Mouse (Mus musculus): ENCODE data around the gene Lcn8. TPM values are rescaled to one million over a fixed set of nuclear protein-coding genes. Genes with fewer than 3 reads are reported as not detected.

The Lcn8 gene
- polyA plus RNA-seq, 1 experiment from 2014 or later: not detected

GRCm38 (mm10) chr2:25625986-25626385 lies 26.9 kb upstream of the Lcn8 start:
- H3K9ac ChIP-seq (ENCODE audit: low read depth, low read length): no peak overlapping the region
- H3K27me3 ChIP-seq (replicated peaks; ENCODE audit: control insufficient read depth, insufficient read depth, low read length): no peaks in the 10 kb centered on the region
- no peaks in the 10 kb centered on the region for H3K36me3 ChIP-seq (ENCODE audit: control insufficient read depth, insufficient read depth, low read length)
- no peaks in the 10 kb centered on the region for H3K4me1 ChIP-seq (ENCODE audit: control insufficient read depth, insufficient read depth, low read length)
- no peak overlapping the region for H3K27ac ChIP-seq (ENCODE audit: low read length)
- WGBS: 58% methylated on average over 5 of the region's 5 CpGs
- H3K4me3 ChIP-seq (ENCODE audit: low read length): no peak overlapping the region
- ATAC-seq: no peak
- no peaks in the 10 kb centered on the region for H3K9me3 ChIP-seq (ENCODE audit: control insufficient read depth, low read length)
- H3K4me2 ChIP-seq (ENCODE audit: low read depth, low read length): no peak overlapping the region

DNA sequence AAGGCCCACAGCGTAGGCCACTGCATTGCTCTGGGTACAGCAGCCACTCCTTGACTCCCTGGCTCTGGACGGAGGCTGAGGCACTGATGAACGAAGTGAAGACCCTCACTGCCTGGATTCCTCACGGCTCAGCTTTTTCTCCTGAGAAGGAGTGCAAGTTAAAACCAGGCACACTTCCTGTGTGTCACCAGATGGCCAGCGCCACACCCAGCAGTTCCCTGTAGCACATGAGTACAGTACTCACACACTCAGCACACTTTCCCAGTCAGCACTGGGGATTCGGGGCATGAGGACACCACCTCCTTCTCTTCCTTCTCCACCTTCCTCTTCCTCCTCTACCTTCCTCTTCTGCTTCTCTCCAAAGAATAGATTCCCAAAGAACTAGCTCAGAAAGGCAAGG lies 25.1 kb upstream of the Lcn8 start, which contains the start of gene Fcna:
Gene Fcna (minus strand): TSS at position 220 of the 400 bp plus-strand sequence.
- Histone ChIP-seq H3K36me3 (ENCODE audit: control insufficient read depth, insufficient read depth, low read length) (no peaks in the 10 kb centered on the region), H3K4me2 (ENCODE audit: low read depth, low read length) (no peak within 1 kb of the TSS), H3K9me3 (ENCODE audit: control insufficient read depth, low read length) (no peaks in the 10 kb centered on the region), H3K27ac (ENCODE audit: low read length) (no peak within 1 kb of the TSS), H3K4me1 (ENCODE audit: control insufficient read depth, insufficient read depth, low read length) (no peaks in the 10 kb centered on the region), H3K27me3 (replicated peaks; ENCODE audit: control insufficient read depth, insufficient read depth, low read length) (no peaks in the 10 kb centered on the region), H3K4me3 (ENCODE audit: low read length) (no peak within 1 kb of the TSS), H3K9ac (ENCODE audit: low read depth, low read length) (no peak within 1 kb of the TSS)
- ATAC-seq: no peak
- WGBS: 71% methylated on average over 6 of the region's 6 CpGs

DNA sequence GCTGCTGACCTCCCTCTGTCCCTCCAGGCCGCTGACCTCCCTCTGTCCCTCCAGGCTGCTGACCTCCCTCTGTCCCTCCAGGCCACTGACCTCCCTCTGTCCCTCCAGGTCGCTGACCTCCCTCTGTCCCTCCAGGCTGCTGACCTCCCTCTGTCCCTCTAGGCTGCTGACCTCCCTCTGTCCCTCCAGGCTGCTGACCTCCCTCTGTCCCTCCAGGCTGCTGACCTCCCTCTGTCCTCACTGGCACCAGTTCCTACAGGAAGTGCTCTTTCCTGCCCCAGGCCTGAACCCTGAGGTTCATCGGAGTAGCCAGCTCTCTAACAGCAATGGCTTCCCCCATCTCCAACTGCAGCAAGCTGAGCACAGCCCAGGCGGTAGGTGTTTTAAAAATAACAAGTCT lies 24.2 kb upstream of the Lcn8 start:
- H3K4me1 ChIP-seq (ENCODE audit: control insufficient read depth, insufficient read depth, low read length): no peaks in the 10 kb centered on the region
- H3K36me3 ChIP-seq (ENCODE audit: control insufficient read depth, insufficient read depth, low read length): no peaks in the 10 kb centered on the region
- H3K27me3 ChIP-seq (replicated peaks; ENCODE audit: control insufficient read depth, insufficient read depth, low read length): no peaks in the 10 kb centered on the region
- no peak overlapping the region for H3K4me3 ChIP-seq (ENCODE audit: low read length)
- WGBS: 48% methylated on average over 4 of the region's 4 CpGs
- no peak for ATAC-seq
- H3K9ac ChIP-seq (ENCODE audit: low read depth, low read length): no peak overlapping the region
- no peak overlapping the region for H3K27ac ChIP-seq (ENCODE audit: low read length)
- no peak overlapping the region for H3K4me2 ChIP-seq (ENCODE audit: low read depth, low read length)
- H3K9me3 ChIP-seq (ENCODE audit: control insufficient read depth, low read length): no peaks in the 10 kb centered on the region

DNA sequence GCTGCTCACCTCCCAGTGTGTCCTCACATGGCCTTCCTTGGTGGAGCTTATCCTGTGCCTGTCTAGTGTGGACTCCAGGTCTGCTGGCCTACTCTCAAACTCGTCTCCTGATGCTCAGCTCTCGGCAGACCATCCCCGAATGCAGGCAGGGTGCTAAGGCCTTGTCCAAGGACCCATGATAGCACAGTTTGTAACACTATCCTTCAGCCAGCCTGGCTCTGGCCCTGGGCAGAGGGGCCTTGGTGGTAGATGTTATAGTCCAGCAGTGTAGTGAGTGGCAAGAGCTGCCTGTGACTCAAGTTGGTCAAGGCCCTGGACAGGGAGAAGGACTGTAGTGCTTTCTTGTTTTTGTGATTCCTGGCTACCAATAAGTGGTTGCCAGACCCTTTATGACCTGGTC lies 19.3 kb upstream of the Lcn8 start:
- no peaks in the 10 kb centered on the region for H3K27me3 ChIP-seq (replicated peaks; ENCODE audit: control insufficient read depth, insufficient read depth, low read length)
- no peaks in the 10 kb centered on the region for H3K9me3 ChIP-seq (ENCODE audit: control insufficient read depth, low read length)
- H3K4me2 ChIP-seq (ENCODE audit: low read depth, low read length): no peak overlapping the region
- no peaks in the 10 kb centered on the region for H3K36me3 ChIP-seq (ENCODE audit: control insufficient read depth, insufficient read depth, low read length)
- no peak overlapping the region for H3K4me3 ChIP-seq (ENCODE audit: low read length)
- no peaks in the 10 kb centered on the region for H3K4me1 ChIP-seq (ENCODE audit: control insufficient read depth, insufficient read depth, low read length)
- ATAC-seq: no peak
- 87% methylated on average over 3 of the region's 3 CpGs for WGBS
- H3K27ac ChIP-seq (ENCODE audit: low read length): no peak overlapping the region
- H3K9ac ChIP-seq (ENCODE audit: low read depth, low read length): no peak overlapping the region

GRCm38 (mm10) chr2:25634046-25634445 lies 18.9 kb upstream of the Lcn8 start:
- no peak overlapping the region for H3K4me3 ChIP-seq (ENCODE audit: low read length)
- ATAC-seq: no peak
- no peaks in the 10 kb centered on the region for H3K4me1 ChIP-seq (ENCODE audit: control insufficient read depth, insufficient read depth, low read length)
- no peak overlapping the region for H3K9ac ChIP-seq (ENCODE audit: low read depth, low read length)
- no peak overlapping the region for H3K27ac ChIP-seq (ENCODE audit: low read length)
- H3K9me3 ChIP-seq (ENCODE audit: control insufficient read depth, low read length): no peaks in the 10 kb centered on the region
- H3K36me3 ChIP-seq (ENCODE audit: control insufficient read depth, insufficient read depth, low read length): no peaks in the 10 kb centered on the region
- no peaks in the 10 kb centered on the region for H3K27me3 ChIP-seq (replicated peaks; ENCODE audit: control insufficient read depth, insufficient read depth, low read length)
- no peak overlapping the region for H3K4me2 ChIP-seq (ENCODE audit: low read depth, low read length)
- 58% methylated on average over 1 of the region's 1 CpGs for WGBS

GRCm38 (mm10) chr2:25639890-25640289 lies 13.0 kb upstream of the Lcn8 start:
- Histone ChIP-seq H3K36me3 (ENCODE audit: control insufficient read depth, insufficient read depth, low read length) (no peaks in the 10 kb centered on the region), H3K4me3 (ENCODE audit: low read length) (no peak overlapping the region), H3K27me3 (replicated peaks; ENCODE audit: control insufficient read depth, insufficient read depth, low read length) (no peaks in the 10 kb centered on the region), H3K4me1 (ENCODE audit: control insufficient read depth, insufficient read depth, low read length) (no peaks in the 10 kb centered on the region), H3K9me3 (ENCODE audit: control insufficient read depth, low read length) (no peaks in the 10 kb centered on the region), H3K4me2 (ENCODE audit: low read depth, low read length) (no peak overlapping the region), H3K9ac (ENCODE audit: low read depth, low read length) (no peak overlapping the region), H3K27ac (ENCODE audit: low read length) (no peak overlapping the region)
- ATAC-seq: no peak
- 18% methylated on average over 6 of the region's 6 CpGs for WGBS

- H3K9me3 ChIP-seq (ENCODE audit: control insufficient read depth, low read length): no peaks in the 10 kb centered on the region
- no peaks in the 10 kb centered on the region for H3K27me3 ChIP-seq (replicated peaks; ENCODE audit: control insufficient read depth, insufficient read depth, low read length)
- H3K4me2 ChIP-seq (ENCODE audit: low read depth, low read length): no peak overlapping the region
- no peaks in the 10 kb centered on the region for H3K4me1 ChIP-seq (ENCODE audit: control insufficient read depth, insufficient read depth, low read length)
- H3K4me3 ChIP-seq (ENCODE audit: low read length): no peak overlapping the region
- H3K36me3 ChIP-seq (ENCODE audit: control insufficient read depth, insufficient read depth, low read length): no peaks in the 10 kb centered on the region
- no peak overlapping the region for H3K9ac ChIP-seq (ENCODE audit: low read depth, low read length)
- 79% methylated on average over 1 of the region's 1 CpGs for WGBS
- no peak overlapping the region for H3K27ac ChIP-seq (ENCODE audit: low read length)
- ATAC-seq: no peak
These were observed 1.6 kb downstream of the Lcn8 start for GRCm38 (mm10) chr2:25654502-25654901.

DNA sequence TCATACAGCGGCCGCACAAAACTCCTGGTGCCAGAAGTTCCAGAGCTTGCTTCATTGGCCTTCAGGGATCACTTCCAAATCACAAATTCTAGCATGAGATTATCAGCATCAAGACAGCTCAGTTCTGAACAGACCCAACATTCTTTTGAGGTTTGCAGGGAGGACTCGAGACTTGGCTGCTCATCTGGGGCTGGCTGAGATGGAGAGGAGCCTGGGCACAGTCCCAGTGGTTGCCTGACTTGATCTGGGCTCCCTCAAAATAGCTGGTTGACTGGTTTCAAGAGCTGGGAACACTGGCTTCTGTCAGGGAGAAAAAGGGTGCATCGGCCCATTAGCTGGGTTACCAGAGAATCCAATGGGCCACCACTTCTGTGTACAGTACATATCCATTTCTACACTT lies 3.8 kb downstream of the Lcn8 start:
- Histone ChIP-seq H3K27me3 (replicated peaks; ENCODE audit: control insufficient read depth, insufficient read depth, low read length) (no peaks in the 10 kb centered on the region), H3K9ac (ENCODE audit: low read depth, low read length) (no peak overlapping the region), H3K36me3 (ENCODE audit: control insufficient read depth, insufficient read depth, low read length) (no peaks in the 10 kb centered on the region), H3K4me2 (ENCODE audit: low read depth, low read length) (no peak overlapping the region), H3K4me1 (ENCODE audit: control insufficient read depth, insufficient read depth, low read length) (no peaks in the 10 kb centered on the region), H3K4me3 (ENCODE audit: low read length) (no peak overlapping the region), H3K27ac (ENCODE audit: low read length) (no peak overlapping the region), H3K9me3 (ENCODE audit: control insufficient read depth, low read length) (no peaks in the 10 kb centered on the region)
- WGBS: 86% methylated on average over 4 of the region's 4 CpGs
- ATAC-seq: no peak

DNA sequence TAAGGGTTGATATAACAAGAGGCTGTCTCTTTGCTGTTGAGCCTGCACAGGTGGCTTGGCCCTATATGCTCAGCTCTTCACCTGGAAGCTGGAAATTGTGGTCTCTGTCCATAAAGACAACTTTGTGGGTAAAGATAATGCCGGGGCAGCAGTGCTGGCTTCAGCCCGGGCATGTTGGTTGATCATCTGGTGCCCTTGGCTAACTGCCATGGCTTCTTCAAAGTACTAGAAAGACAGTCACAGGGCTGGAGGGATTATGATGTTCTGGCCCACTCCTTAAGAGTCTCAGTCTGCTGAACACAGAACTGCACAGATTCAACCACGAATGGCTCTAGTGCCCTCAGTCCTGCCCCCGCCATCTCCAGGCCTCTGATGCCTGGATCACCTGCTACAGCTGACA lies 4.3 kb downstream of the Lcn8 start:
- WGBS: 78% methylated on average over 4 of the region's 4 CpGs
- Histone ChIP-seq H3K27ac (ENCODE audit: low read length) (no peak overlapping the region), H3K9me3 (ENCODE audit: control insufficient read depth, low read length) (no peaks in the 10 kb centered on the region), H3K4me2 (ENCODE audit: low read depth, low read length) (no peak overlapping the region), H3K4me1 (ENCODE audit: control insufficient read depth, insufficient read depth, low read length) (no peaks in the 10 kb centered on the region), H3K36me3 (ENCODE audit: control insufficient read depth, insufficient read depth, low read length) (no peaks in the 10 kb centered on the region), H3K4me3 (ENCODE audit: low read length) (no peak overlapping the region), H3K9ac (ENCODE audit: low read depth, low read length) (no peak overlapping the region), H3K27me3 (replicated peaks; ENCODE audit: control insufficient read depth, insufficient read depth, low read length) (no peaks in the 10 kb centered on the region)
- ATAC-seq: no peak

- H3K9ac ChIP-seq (ENCODE audit: low read depth, low read length): no peak within 1 kb of the TSS
- no peaks in the 10 kb centered on the region for H3K4me1 ChIP-seq (ENCODE audit: control insufficient read depth, insufficient read depth, low read length)
- H3K27me3 ChIP-seq (replicated peaks; ENCODE audit: control insufficient read depth, insufficient read depth, low read length): no peaks in the 10 kb centered on the region
- H3K27ac ChIP-seq (ENCODE audit: low read length): no peak within 1 kb of the TSS
- no peaks in the 10 kb centered on the region for H3K36me3 ChIP-seq (ENCODE audit: control insufficient read depth, insufficient read depth, low read length)
- ATAC-seq: no peak
- no peaks in the 10 kb centered on the region for H3K9me3 ChIP-seq (ENCODE audit: control insufficient read depth, low read length)
- H3K4me3 ChIP-seq (ENCODE audit: low read length): no peak within 1 kb of the TSS
- no peak within 1 kb of the TSS for H3K4me2 ChIP-seq (ENCODE audit: low read depth, low read length)
These were observed 4.7 kb downstream of the Lcn8 start, which contains the start of gene Lcn5 for GRCm38 (mm10) chr2:25657652-25658051. Lcn5 (plus strand) TSS chr2:25657952.
